Mouse (Mus musculus) heart, postnatal 25 days (tissue): ENCODE data around the gene Cers6. TPM values are rescaled to one million over a fixed set of nuclear protein-coding genes. Genes with fewer than 3 reads are reported as not detected.

Experiments used
- DNase-seq: peaks from one replicate; pipeline ENCODE4 v3.0.0; 2022; ENCODE audit warnings: low spot score
- intact Hi-C: fragments of 180-260 bp; cut with DNase I; formaldehyde crosslinking; loops from one replicate; pipeline ENCODE4 v1.15.1; 2025
- total RNA-seq, 2 experiments: library from RNA; stranded (reverse); gene quantifications; 2 replicates each; pipeline ENCODE4 v1.2.3; 2021

The Cers6 gene
- total RNA-seq, 2 experiments from 2014 or later: 8.8 to 9.6 TPM

- intact Hi-C loops: no loop called here
Observed at GRCm38 (mm10) chr2:68911587-68912483, 50.6 kb downstream of the Cers6 start.

GRCm38 (mm10) chr2:68915742-68916141 lies 54.5 kb downstream of the Cers6 start:
- intact Hi-C loops: no loop called here
- no peak for DNase-seq

More at GRCm38 (mm10) chr2:68911587-68912483, 50.6 kb downstream of the Cers6 start:
- DNase-seq: no peak

GRCm38 (mm10) chr2:68916299-68916698 lies 55.1 kb downstream of the Cers6 start:
- DNase-seq: no peak
- intact Hi-C loops: no loop called here

- DNase-seq: no peak
- intact Hi-C loops: no loop called here
Observed at GRCm38 (mm10) chr2:68917010-68917409, 55.8 kb downstream of the Cers6 start.

GRCm38 (mm10) chr2:68917524-68917923 lies 56.3 kb downstream of the Cers6 start:
- no peak for DNase-seq
- intact Hi-C loops: no loop called here

GRCm38 (mm10) chr2:68924344-68924743 lies 63.1 kb downstream of the Cers6 start:
- intact Hi-C loops: no loop called here
- DNase-seq: no peak

GRCm38 (mm10) chr2:68925542-68925941 lies 64.3 kb downstream of the Cers6 start:
- intact Hi-C loops: no loop called here
- no peak for DNase-seq

- intact Hi-C loops: no loop called here
- no peak for DNase-seq
Observed at GRCm38 (mm10) chr2:68926913-68927790, 65.9 kb downstream of the Cers6 start.

- no peak for DNase-seq
- intact Hi-C loops: no loop called here
Observed at GRCm38 (mm10) chr2:68932240-68932639, 71.0 kb downstream of the Cers6 start.

GRCm38 (mm10) chr2:68932656-68933055 lies 71.4 kb downstream of the Cers6 start:
- intact Hi-C loops: no loop called here
- no peak for DNase-seq

GRCm38 (mm10) chr2:68934651-68935050 lies 73.4 kb downstream of the Cers6 start:
- DNase-seq: peak; percentile 16
- intact Hi-C loops: loop anchor here (5.0 kb wide), 1 partner anchor 72 kb away; the partner anchor contains the start of gene Cers6

- intact Hi-C loops: loop anchor here (5.0 kb wide), 1 partner anchor 74 kb away; the partner anchor contains the start of gene Cers6
- DNase-seq: no peak
Observed at GRCm38 (mm10) chr2:68935721-68936294, 74.6 kb downstream of the Cers6 start.

GRCm38 (mm10) chr2:68936773-68937172 lies 75.5 kb downstream of the Cers6 start:
- DNase-seq: no peak
- intact Hi-C loops: loop anchor here (5.0 kb wide), 1 partner anchor 74 kb away; the partner anchor contains the start of gene Cers6

- no peak for DNase-seq
- intact Hi-C loops: loop anchor here (5.0 kb wide), 1 partner anchor 76 kb away; the partner anchor contains the start of gene Cers6
Observed at GRCm38 (mm10) chr2:68937833-68938232, 76.6 kb downstream of the Cers6 start.

GRCm38 (mm10) chr2:68944898-68945297 lies 83.7 kb downstream of the Cers6 start:
- intact Hi-C loops: no loop called here
- no peak for DNase-seq

- intact Hi-C loops: no loop called here
- DNase-seq: no peak
Observed at GRCm38 (mm10) chr2:68945976-68946375, 84.7 kb downstream of the Cers6 start.

GRCm38 (mm10) chr2:68946819-68947218 lies 85.6 kb downstream of the Cers6 start:
- no peak for DNase-seq
- intact Hi-C loops: no loop called here

- DNase-seq: no peak
- intact Hi-C loops: no loop called here
Observed at GRCm38 (mm10) chr2:68949137-68949536, 87.9 kb downstream of the Cers6 start.

- no peak for DNase-seq
- intact Hi-C loops: no loop called here
Observed at GRCm38 (mm10) chr2:68949728-68950127, 88.5 kb downstream of the Cers6 start.

- DNase-seq: no peak
- intact Hi-C loops: no loop called here
Observed at GRCm38 (mm10) chr2:68951706-68952105, 90.5 kb downstream of the Cers6 start.
